Mouse (Mus musculus) ovary, postnatal 36 days (tissue): ENCODE results near the gene P2ry6.

ENCODE experiments used
- DNase-seq: peaks from one replicate; pipeline ENCODE4 v3.0.0; 2022; ENCODE audit warnings: low spot score, mixed read lengths

Gene P2ry6

GRCm38 (mm10) chr7:100916526-100916925 is 57.9 kb downstream of the P2ry6 start:
- DNase-seq, result peak; percentile 21

GRCm38 (mm10) chr7:100915204-100915603 is 59.2 kb downstream of the P2ry6 start:
- DNase-seq, result no peak

- peak; percentile 55 for DNase-seq
Observed at GRCm38 (mm10) chr7:100911791-100912190, 62.7 kb downstream of the P2ry6 start.

GRCm38 (mm10) chr7:100911246-100911770 is 63.1 kb downstream of the P2ry6 start:
- DNase-seq, result peak; percentile 73

GRCm38 (mm10) chr7:100908567-100908966 is 65.9 kb downstream of the P2ry6 start:
- DNase-seq, result peak; percentile 59

- no peak for DNase-seq
Observed at GRCm38 (mm10) chr7:100908061-100908460, 66.4 kb downstream of the P2ry6 start.

- peak; percentile 81 for DNase-seq
Observed at GRCm38 (mm10) chr7:100907231-100907630, 67.2 kb downstream of the P2ry6 start.

- no peak for DNase-seq
Observed at GRCm38 (mm10) chr7:100906029-100906789, 68.2 kb downstream of the P2ry6 start.

GRCm38 (mm10) chr7:100905037-100905436 is 69.4 kb downstream of the P2ry6 start:
- DNase-seq, result no peak

GRCm38 (mm10) chr7:100904612-100905011 is 69.8 kb downstream of the P2ry6 start:
- no peak for DNase-seq

GRCm38 (mm10) chr7:100902451-100903137 is 71.9 kb downstream of the P2ry6 start:
- no peak for DNase-seq

GRCm38 (mm10) chr7:100897828-100898227 is 76.6 kb downstream of the P2ry6 start:
- DNase-seq, result no peak

- no peak for DNase-seq
Observed at GRCm38 (mm10) chr7:100894833-100895226, 79.6 kb downstream of the P2ry6 start.

- no peak for DNase-seq
Observed at GRCm38 (mm10) chr7:100894057-100894832, 80.2 kb downstream of the P2ry6 start.

GRCm38 (mm10) chr7:100893249-100894056 is 81.0 kb downstream of the P2ry6 start:
- peak; percentile 65 for DNase-seq
